Mouse (Mus musculus) liver, adult 2 months (tissue): ENCODE data around the gene Sox5.

Experiments used
- CTCF ChIP-seq: fragments of 200-500 bp; IDR thresholded peaks from 2 replicates; pipeline ENCODE4 v1.5.1; 2011; ENCODE audit warnings: low read depth, low read length, control low read depth
- POLR2A ChIP-seq: fragments of 200-500 bp; IDR thresholded peaks from 2 replicates; pipeline ENCODE4 v1.6.1; 2011; ENCODE audit warnings: low read length, control low read depth; ENCODE audit not compliant: insufficient read depth; ENCODE audit errors: extremely low read depth

- TF ChIP-seq CTCF (no peak), POLR2A (no peak)
Measured at GRCm38 (mm10) chr6:144821019-144821418, 39.2 kb upstream of the Sox5 start.
